Mouse (Mus musculus) MEL (cell line): Measurements from ENCODE around the gene Mprip.

Experiments used
- EP300 ChIP-seq, 2 experiments: IDR thresholded peaks; 2 replicates each; pipeline ENCODE4 v1.6.1; 2011; ENCODE audit warnings: improper control_type of control experiment in 2 of 2, low read length in 2 of 2, low read depth in 1 of 2, mild to moderate bottlenecking in 1 of 2
- NRF1 ChIP-seq: IDR thresholded peaks from 2 replicates; pipeline ENCODE4 v1.6.1; 2014; ENCODE audit warnings: low read depth, mild to moderate bottlenecking, inconsistent platforms, low read length, improper control_type of control experiment, moderate library complexity; ENCODE audit not compliant: poor library complexity, insufficient read depth, severe bottlenecking
- POLR2A ChIP-seq, 2 experiments: IDR thresholded peaks; 2 replicates each; pipeline ENCODE4 v1.6.1; 2011 to 2012; ENCODE audit warnings: low read length in 2 of 2, mild to moderate bottlenecking in 2 of 2, control low read depth in 1 of 2, improper control_type of control experiment in 1 of 2, low read depth in 1 of 2, moderate library complexity in 1 of 2; ENCODE audit not compliant: control insufficient read depth in 1 of 2, insufficient read depth in 1 of 2, poor library complexity in 1 of 2
- SMC3 ChIP-seq: IDR thresholded peaks from 2 replicates; pipeline ENCODE4 v1.6.1; 2011; ENCODE audit warnings: low read depth, low read length, improper control_type of control experiment
- TAL1 ChIP-seq: IDR thresholded peaks from 2 replicates; pipeline ENCODE4 v1.6.1; 2012; ENCODE audit warnings: mild to moderate bottlenecking, inconsistent platforms, low read length, moderate library complexity, mixed read lengths
- TCF12 ChIP-seq: IDR thresholded peaks from 2 replicates; pipeline ENCODE4 v1.6.1; 2014; ENCODE audit warnings: low read depth, mild to moderate bottlenecking, inconsistent platforms, low read length, improper control_type of control experiment, moderate library complexity
- ZMIZ1 ChIP-seq: IDR thresholded peaks from 2 replicates; pipeline ENCODE4 v1.6.1; 2012; ENCODE audit warnings: low read depth, mild to moderate bottlenecking, inconsistent platforms, low read length, improper control_type of control experiment, moderate library complexity
- ZNF384 ChIP-seq: IDR thresholded peaks from 2 replicates; pipeline ENCODE4 v1.6.1; 2012; ENCODE audit warnings: low read depth, mild to moderate bottlenecking, inconsistent platforms, low read length, improper control_type of control experiment

- TF ChIP-seq EP300 (IDR thresholded peaks at IDR 0.05; ENCODE audit: low read depth in 1 of 2, low read length in 2 of 2) (no peak), POLR2A (IDR thresholded peaks at IDR 0.05; ENCODE audit: control insufficient read depth in 1 of 2, insufficient read depth in 1 of 2, low read depth in 1 of 2, low read length in 2 of 2, poor library complexity in 1 of 2) (no peak), SMC3 (no peak), TCF12 (no peak), NRF1 (no peak), TAL1 (no peak), ZMIZ1 (no peak), ZNF384 (no peak)
Measured at GRCm38 (mm10) chr11:59684956-59685355, 23.9 kb downstream of the Mprip start.
